Mouse (Mus musculus): ENCODE measurements around the gene Syt2. TPM values are rescaled to one million over a fixed set of nuclear protein-coding genes. Genes with fewer than 3 reads are reported as not detected.

Gene Syt2
- polyA plus RNA-seq, 1 experiment from 2014 or later = 0.80 TPM

DNA sequence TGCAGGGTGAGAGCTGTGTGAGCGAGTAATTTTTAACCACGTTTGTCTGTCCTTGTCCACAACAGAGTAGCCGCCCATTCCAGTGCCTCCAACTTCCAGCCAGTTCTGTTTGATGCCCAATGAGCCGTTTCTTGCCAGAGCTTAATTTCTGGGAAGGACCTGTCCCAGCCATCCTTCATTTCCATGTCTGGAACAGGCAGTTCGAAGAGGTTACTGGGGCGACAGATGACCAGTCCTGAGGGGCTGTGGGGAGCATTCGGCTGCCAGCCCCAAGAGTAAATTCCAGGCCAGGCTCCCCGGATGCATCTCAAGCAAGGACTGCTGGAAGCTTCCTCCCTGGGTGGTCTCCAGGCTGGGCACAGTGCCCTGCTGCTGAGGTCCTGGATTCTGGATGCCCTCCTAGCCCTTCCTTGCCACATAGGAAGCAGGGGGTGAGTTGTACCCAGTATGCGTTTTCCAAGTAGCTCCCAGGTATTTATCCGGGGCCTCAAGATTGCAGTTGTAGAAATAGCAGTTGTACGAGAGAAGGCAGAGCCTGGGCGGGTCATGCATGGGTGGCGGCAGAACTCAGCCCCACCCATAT lies 4.9 kb downstream of the Syt2 start:
- Histone ChIP-seq H3K27ac (replicated peaks; ENCODE audit: low read depth, low read length) (no peak overlapping the region), H3K9me3 (replicated peaks; ENCODE audit: control insufficient read depth, low read length) (no peaks in the 10 kb centered on the region), H3K27me3 (ENCODE audit: control insufficient read depth, insufficient read depth, low read length) (peaks cover 29% of the 10 kb centered on the region), H3K4me2 (ENCODE audit: low read depth, low read length) (no peak overlapping the region), H3K4me3 (ENCODE audit: low read depth, low read length) (no peak overlapping the region), H3K4me1 (ENCODE audit: control insufficient read depth, insufficient read depth, low read length) (peaks cover 7% of the 10 kb centered on the region; the same call in 1 of the 2 replicates), H3K36me3 (replicated peaks; ENCODE audit: control insufficient read depth, insufficient read depth, low read depth, low read length) (no peaks in the 10 kb centered on the region), H3K9ac (replicated peaks; ENCODE audit: low read length) (no peak overlapping the region)
- no peak for DNase-seq (ENCODE audit: low spot score)
- 57% methylated on average over 13 of the region's 13 CpGs for WGBS
- no peak for ATAC-seq (replicated peaks; ENCODE audit: insufficient number of reproducible peaks, low FRiP score, low TSS enrichment, low read depth)

DNA sequence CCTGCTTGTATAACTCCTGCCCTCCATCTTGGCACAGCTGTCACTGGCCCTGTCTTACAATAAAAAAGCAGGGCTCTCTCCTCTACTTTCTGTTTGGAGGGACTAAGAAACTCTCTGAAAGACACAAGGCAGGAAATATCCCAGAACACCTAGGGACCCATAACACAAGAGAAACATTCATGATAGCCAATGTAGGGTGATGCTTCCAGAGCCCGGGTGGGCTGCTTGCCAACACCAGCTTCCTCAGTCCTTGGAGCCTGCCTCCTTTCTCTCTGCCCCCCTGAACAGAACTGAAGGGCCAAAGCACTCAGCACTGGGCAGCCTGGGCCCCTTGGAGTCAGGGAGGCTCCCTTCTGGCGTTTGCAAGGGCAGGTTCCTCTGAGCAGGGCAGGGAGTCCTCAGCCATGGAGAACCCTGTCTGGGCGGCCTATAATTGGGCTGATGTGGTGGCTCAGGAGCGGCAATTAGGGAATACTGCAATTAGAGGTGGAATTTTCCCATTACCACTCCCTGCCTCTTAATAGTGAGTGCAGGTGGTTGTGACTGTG lies 5.4 kb downstream of the Syt2 start:
- Histone ChIP-seq H3K9ac (replicated peaks; ENCODE audit: low read length) (no peak overlapping the region), H3K27me3 (ENCODE audit: control insufficient read depth, insufficient read depth, low read length) (peaks cover 23% of the 10 kb centered on the region), H3K27ac (replicated peaks; ENCODE audit: low read depth, low read length) (no peak overlapping the region), H3K4me2 (ENCODE audit: low read depth, low read length) (no peak overlapping the region), H3K9me3 (replicated peaks; ENCODE audit: control insufficient read depth, low read length) (no peaks in the 10 kb centered on the region), H3K4me3 (ENCODE audit: low read depth, low read length) (no peak overlapping the region), H3K4me1 (ENCODE audit: control insufficient read depth, insufficient read depth, low read length) (0 out of 2 replicates have a peak, but pooled peaks cover 1% of the 10 kb centered on the region), H3K36me3 (replicated peaks; ENCODE audit: control insufficient read depth, insufficient read depth, low read depth, low read length) (no peaks in the 10 kb centered on the region)
- DNase-seq (ENCODE audit: low spot score) (no peak), ATAC-seq (replicated peaks; ENCODE audit: insufficient number of reproducible peaks, low FRiP score, low TSS enrichment, low read depth) (no peak)
- 16% methylated on average over 4 of the region's 4 CpGs for WGBS

DNA sequence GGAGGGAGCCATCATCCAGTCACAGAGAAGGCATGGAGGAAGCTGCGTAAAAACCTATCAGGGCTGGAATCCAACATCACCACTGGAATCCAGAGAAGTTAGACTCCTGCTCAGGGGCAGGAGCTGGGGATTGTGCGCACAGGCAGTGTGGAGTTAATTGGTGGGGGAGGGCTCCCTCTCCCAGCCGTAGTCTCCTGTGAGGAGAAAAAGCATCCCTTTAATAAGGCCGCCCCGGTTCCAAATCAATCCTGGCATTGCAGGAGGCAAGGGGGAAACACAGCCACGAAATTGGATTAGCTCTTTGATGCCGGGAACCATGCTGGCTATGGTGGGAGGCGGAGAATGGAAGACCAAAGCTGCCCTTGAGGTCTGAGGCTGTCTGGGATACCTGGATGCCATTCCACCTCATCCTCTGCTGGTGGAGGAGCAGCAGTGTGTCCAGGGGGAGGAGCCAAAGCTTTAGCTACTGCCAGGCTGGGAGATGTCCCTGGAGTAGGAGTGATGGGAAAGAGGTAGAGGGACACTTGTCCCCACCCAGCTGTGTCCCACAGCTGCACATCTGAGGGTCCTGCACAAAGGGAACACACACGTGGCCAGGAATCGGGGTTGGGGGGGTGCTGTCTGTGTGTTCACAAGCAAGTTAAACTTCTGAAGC lies 7.3 kb downstream of the Syt2 start:
- H3K4me1 ChIP-seq (ENCODE audit: control insufficient read depth, insufficient read depth, low read length) = no peaks in the 10 kb centered on the region
- no peak overlapping the region for H3K27ac ChIP-seq (replicated peaks; ENCODE audit: low read depth, low read length)
- WGBS = 15% methylated on average over 10 of the region's 10 CpGs
- no peak overlapping the region for H3K4me2 ChIP-seq (ENCODE audit: low read depth, low read length)
- no peak overlapping the region for H3K9ac ChIP-seq (replicated peaks; ENCODE audit: low read length)
- no peaks in the 10 kb centered on the region for H3K9me3 ChIP-seq (replicated peaks; ENCODE audit: control insufficient read depth, low read length)
- peaks cover 5% of the 10 kb centered on the region for H3K27me3 ChIP-seq (ENCODE audit: control insufficient read depth, insufficient read depth, low read length)
- no peak overlapping the region for H3K4me3 ChIP-seq (ENCODE audit: low read depth, low read length)
- no peak for ATAC-seq (replicated peaks; ENCODE audit: insufficient number of reproducible peaks, low FRiP score, low TSS enrichment, low read depth)
- H3K36me3 ChIP-seq (replicated peaks; ENCODE audit: control insufficient read depth, insufficient read depth, low read depth, low read length) = no peaks in the 10 kb centered on the region
- no peak for DNase-seq (ENCODE audit: low spot score)

DNA sequence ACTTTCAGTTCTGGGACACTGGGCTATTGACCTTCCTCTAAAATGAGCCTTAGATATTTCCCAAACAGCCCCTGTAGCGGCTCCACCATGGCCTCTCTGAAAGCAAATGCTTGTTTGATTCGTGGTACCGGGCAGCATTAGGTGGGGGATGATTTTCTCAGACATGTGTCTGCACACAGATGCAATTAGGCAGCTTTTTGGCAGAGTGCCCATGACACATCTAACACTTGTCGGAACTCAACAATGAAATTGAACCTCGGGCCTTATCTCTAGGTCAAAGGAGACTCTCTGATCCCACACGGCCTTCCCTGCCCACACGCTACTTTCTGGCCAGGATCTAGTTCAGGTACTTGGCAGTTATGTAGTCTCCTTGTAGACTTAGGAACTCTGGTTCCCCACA lies 12.4 kb downstream of the Syt2 start:
- no peak overlapping the region for H3K4me3 ChIP-seq (ENCODE audit: low read depth, low read length)
- 81% methylated on average over 7 of the region's 7 CpGs for WGBS
- no peak overlapping the region for H3K9ac ChIP-seq (replicated peaks; ENCODE audit: low read length)
- no peaks in the 10 kb centered on the region for H3K27me3 ChIP-seq (ENCODE audit: control insufficient read depth, insufficient read depth, low read length)
- H3K27ac ChIP-seq (replicated peaks; ENCODE audit: low read depth, low read length) = no peak overlapping the region
- ATAC-seq (replicated peaks; ENCODE audit: insufficient number of reproducible peaks, low FRiP score, low TSS enrichment, low read depth) (no peak), DNase-seq (ENCODE audit: low spot score) (no peak)
- no peaks in the 10 kb centered on the region for H3K9me3 ChIP-seq (replicated peaks; ENCODE audit: control insufficient read depth, low read length)
- H3K36me3 ChIP-seq (replicated peaks; ENCODE audit: control insufficient read depth, insufficient read depth, low read depth, low read length) = no peaks in the 10 kb centered on the region
- H3K4me2 ChIP-seq (ENCODE audit: low read depth, low read length) = no peak overlapping the region
- no peaks in the 10 kb centered on the region for H3K4me1 ChIP-seq (ENCODE audit: control insufficient read depth, insufficient read depth, low read length)

DNA sequence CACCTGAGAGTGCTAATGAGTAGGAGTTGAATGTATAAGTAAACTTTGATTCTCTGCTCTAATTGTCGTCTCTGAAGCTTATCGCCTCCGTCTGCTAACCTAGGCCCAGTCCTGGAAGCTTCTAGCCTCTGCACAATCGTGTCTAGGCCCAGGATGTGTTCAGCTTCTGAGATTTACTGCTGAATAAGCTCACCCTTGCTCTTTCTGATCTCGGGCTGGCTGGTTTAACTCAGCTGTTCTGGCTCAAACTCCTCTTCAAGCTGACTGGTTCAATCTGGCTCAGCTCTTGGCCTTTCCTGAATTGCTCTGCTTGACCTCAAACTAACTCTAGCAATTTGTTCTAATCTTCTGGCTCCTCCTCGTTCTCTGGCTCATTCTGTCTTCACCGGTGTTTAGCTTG lies 13.7 kb downstream of the Syt2 start:
- DNase-seq (ENCODE audit: low spot score) = no peak
- WGBS = 72% methylated on average over 7 of the region's 7 CpGs
- no peaks in the 10 kb centered on the region for H3K4me1 ChIP-seq (ENCODE audit: control insufficient read depth, insufficient read depth, low read length)
- no peaks in the 10 kb centered on the region for H3K27me3 ChIP-seq (ENCODE audit: control insufficient read depth, insufficient read depth, low read length)
- no peaks in the 10 kb centered on the region for H3K36me3 ChIP-seq (replicated peaks; ENCODE audit: control insufficient read depth, insufficient read depth, low read depth, low read length)
- H3K9ac ChIP-seq (replicated peaks; ENCODE audit: low read length) = no peak overlapping the region
- no peak overlapping the region for H3K4me2 ChIP-seq (ENCODE audit: low read depth, low read length)
- no peak overlapping the region for H3K27ac ChIP-seq (replicated peaks; ENCODE audit: low read depth, low read length)
- no peak overlapping the region for H3K4me3 ChIP-seq (ENCODE audit: low read depth, low read length)
- H3K9me3 ChIP-seq (replicated peaks; ENCODE audit: control insufficient read depth, low read length) = no peaks in the 10 kb centered on the region
- ATAC-seq (replicated peaks; ENCODE audit: insufficient number of reproducible peaks, low FRiP score, low TSS enrichment, low read depth) = no peak

DNA sequence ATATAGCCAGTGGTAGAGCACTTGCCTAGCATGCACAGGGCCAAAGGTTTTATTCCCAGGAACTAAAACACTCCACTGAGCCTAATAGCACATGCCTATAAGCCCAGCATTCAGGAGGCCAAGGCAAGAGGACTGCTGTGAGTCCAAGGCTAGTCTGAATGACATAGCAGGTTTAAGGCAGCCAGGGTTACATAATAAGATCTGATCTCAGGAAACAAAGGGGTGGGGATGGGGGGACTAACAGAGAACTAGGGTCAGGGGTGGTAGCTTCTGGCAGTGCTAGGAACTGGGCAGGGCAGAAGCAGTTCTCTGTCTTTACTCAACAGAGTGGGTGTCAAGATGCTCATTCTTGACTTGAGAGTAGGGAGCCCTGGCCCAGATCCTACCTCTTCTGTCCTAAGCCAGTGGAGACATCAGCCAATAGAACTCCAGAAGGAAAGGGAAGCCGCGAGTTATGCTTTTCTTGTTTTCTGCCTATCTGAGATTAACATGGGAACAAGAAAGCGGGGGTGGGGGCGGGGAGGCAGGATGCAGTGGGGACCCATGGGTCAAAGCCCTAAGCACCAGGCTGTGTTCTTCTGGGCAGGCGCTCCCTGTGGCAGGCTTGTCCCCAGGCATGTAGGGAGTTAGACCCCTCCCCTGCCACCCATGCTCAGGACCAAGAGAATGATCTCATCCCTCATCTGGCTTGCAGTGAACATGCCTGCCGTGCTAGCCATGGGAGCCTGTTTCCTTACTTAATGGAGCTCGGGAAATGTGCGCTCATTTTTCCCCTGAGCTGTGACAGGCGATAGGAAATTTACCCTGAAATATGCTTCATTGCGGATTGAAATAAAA lies 25.0 kb downstream of the Syt2 start:
- Histone ChIP-seq H3K9me3 (replicated peaks; ENCODE audit: control insufficient read depth, low read length) (no peaks in the 10 kb centered on the region), H3K36me3 (replicated peaks; ENCODE audit: control insufficient read depth, insufficient read depth, low read depth, low read length) (no peaks in the 10 kb centered on the region), H3K9ac (replicated peaks; ENCODE audit: low read length) (no peak overlapping the region), H3K27ac (replicated peaks; ENCODE audit: low read depth, low read length) (no peak overlapping the region), H3K27me3 (ENCODE audit: control insufficient read depth, insufficient read depth, low read length) (no peaks in the 10 kb centered on the region), H3K4me1 (ENCODE audit: control insufficient read depth, insufficient read depth, low read length) (no peaks in the 10 kb centered on the region), H3K4me3 (ENCODE audit: low read depth, low read length) (no peak overlapping the region), H3K4me2 (ENCODE audit: low read depth, low read length) (no peak overlapping the region)
- DNase-seq (ENCODE audit: low spot score) (no peak), ATAC-seq (replicated peaks; ENCODE audit: insufficient number of reproducible peaks, low FRiP score, low TSS enrichment, low read depth) (no peak)
- WGBS = 78% methylated on average over 10 of the region's 10 CpGs

DNA sequence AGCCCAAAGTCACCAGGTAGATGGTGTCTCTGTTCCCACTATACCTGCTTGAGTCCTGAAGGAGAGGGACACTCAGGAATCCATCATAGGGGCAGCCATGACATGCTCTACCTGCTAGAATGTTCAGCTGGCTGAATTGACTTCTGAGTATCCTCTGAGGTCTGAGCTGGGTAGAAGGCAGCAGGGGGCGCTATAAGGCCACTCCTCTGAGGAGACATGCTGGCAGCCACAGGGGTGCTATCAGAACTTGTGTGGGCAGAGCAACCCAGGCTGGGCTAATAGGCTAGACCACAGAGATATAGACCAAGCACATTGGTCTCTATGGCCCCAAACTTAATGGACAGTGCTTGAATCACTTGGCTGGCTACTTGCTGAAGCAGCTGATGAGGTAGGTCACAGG lies 27.8 kb downstream of the Syt2 start:
- ATAC-seq (replicated peaks; ENCODE audit: insufficient number of reproducible peaks, low FRiP score, low TSS enrichment, low read depth) (no peak), DNase-seq (ENCODE audit: low spot score) (no peak)
- WGBS = 12% methylated on average over 1 of the region's 1 CpGs
- H3K4me1 ChIP-seq (ENCODE audit: control insufficient read depth, insufficient read depth, low read length) = no peaks in the 10 kb centered on the region
- H3K4me2 ChIP-seq (ENCODE audit: low read depth, low read length) = no peak overlapping the region
- no peaks in the 10 kb centered on the region for H3K36me3 ChIP-seq (replicated peaks; ENCODE audit: control insufficient read depth, insufficient read depth, low read depth, low read length)
- no peaks in the 10 kb centered on the region for H3K27me3 ChIP-seq (ENCODE audit: control insufficient read depth, insufficient read depth, low read length)
- no peak overlapping the region for H3K27ac ChIP-seq (replicated peaks; ENCODE audit: low read depth, low read length)
- no peak overlapping the region for H3K9ac ChIP-seq (replicated peaks; ENCODE audit: low read length)
- no peak overlapping the region for H3K4me3 ChIP-seq (ENCODE audit: low read depth, low read length)
- H3K9me3 ChIP-seq (replicated peaks; ENCODE audit: control insufficient read depth, low read length) = no peaks in the 10 kb centered on the region

DNA sequence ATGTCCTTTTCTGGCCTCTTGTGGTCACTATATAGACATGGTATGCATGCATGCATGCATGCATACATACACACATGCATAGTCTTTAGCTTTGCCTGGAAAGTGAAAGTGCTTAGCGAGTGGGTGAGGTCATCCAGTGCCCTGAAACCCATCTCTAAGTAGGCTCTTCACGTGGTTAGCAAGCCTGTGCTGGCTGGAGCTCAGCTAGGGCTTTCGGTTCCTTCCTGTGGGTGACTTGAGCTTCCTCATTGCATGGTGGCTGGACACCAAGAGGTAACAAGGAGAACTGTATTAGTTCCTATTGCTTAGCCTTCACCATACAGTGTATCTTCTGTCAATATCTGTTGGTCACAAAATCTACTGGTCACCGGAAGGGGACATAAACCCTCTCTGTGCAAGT lies 33.0 kb downstream of the Syt2 start:
- Histone ChIP-seq H3K9me3 (replicated peaks; ENCODE audit: control insufficient read depth, low read length) (no peaks in the 10 kb centered on the region), H3K9ac (replicated peaks; ENCODE audit: low read length) (no peak overlapping the region), H3K4me2 (ENCODE audit: low read depth, low read length) (no peak overlapping the region), H3K27me3 (ENCODE audit: control insufficient read depth, insufficient read depth, low read length) (no peaks in the 10 kb centered on the region), H3K36me3 (replicated peaks; ENCODE audit: control insufficient read depth, insufficient read depth, low read depth, low read length) (no peaks in the 10 kb centered on the region), H3K4me3 (ENCODE audit: low read depth, low read length) (no peak overlapping the region), H3K27ac (replicated peaks; ENCODE audit: low read depth, low read length) (no peak overlapping the region), H3K4me1 (ENCODE audit: control insufficient read depth, insufficient read depth, low read length) (no peaks in the 10 kb centered on the region)
- DNase-seq (ENCODE audit: low spot score) (no peak), ATAC-seq (replicated peaks; ENCODE audit: insufficient number of reproducible peaks, low FRiP score, low TSS enrichment, low read depth) (no peak)
- 73% methylated on average over 4 of the region's 4 CpGs for WGBS
